Mouse (Mus musculus) forebrain, embryonic 12.5 days (tissue): ENCODE measurements at regions not wholly inside any gene's neighbourhood (a gene's known extent, or its start where the extent isn't known, plus 50 kb on each side); places are given as distances from the start of the nearest gene placed in this dataset.

Experiments
- ATAC-seq: fragments of 200-750 bp; cut with Nextera tagmentation; 2 replicates; pipeline ENCODE4 v1.8.0; 2017; ENCODE audit warnings: moderate TSS enrichment; ENCODE audit not compliant: low FRiP score
- H3K27ac ChIP-seq: fragments of 300-500 bp; sonication (generic); 2 replicates; pipeline ENCODE4 v1.5.1; 2016; ENCODE audit warnings: mild to moderate bottlenecking
- H3K27me3 ChIP-seq: fragments of 300-500 bp; sonication (generic); 2 replicates; pipeline ENCODE4 v1.6.1; 2016; ENCODE audit warnings: mild to moderate bottlenecking
- H3K36me3 ChIP-seq: fragments of 300-500 bp; sonication (generic); replicated peaks from 2 replicates; pipeline ENCODE4 v1.6.1; 2016; ENCODE audit warnings: mild to moderate bottlenecking
- H3K4me1 ChIP-seq: fragments of 300-500 bp; sonication (generic); 2 replicates; pipeline ENCODE4 v1.6.1; 2016
- H3K4me2 ChIP-seq: fragments of 300-500 bp; sonication (generic); 2 replicates; pipeline ENCODE4 v1.6.1; 2016; ENCODE audit warnings: mild to moderate bottlenecking, moderate library complexity
- H3K4me3 ChIP-seq: fragments of 300-500 bp; sonication (generic); replicated peaks from 2 replicates; pipeline ENCODE4 v1.5.1; 2016; ENCODE audit warnings: mild to moderate bottlenecking
- H3K9ac ChIP-seq: fragments of 300-500 bp; sonication (generic); 2 replicates; pipeline ENCODE4 v1.6.1; 2016; ENCODE audit warnings: mild to moderate bottlenecking
- H3K9me3 ChIP-seq: fragments of 300-500 bp; sonication (generic); 2 replicates; pipeline ENCODE4 v1.6.1; 2016
- WGBS: fragments of 180-500 bp; shearing (Covaris S2); methylation state at CpG from one replicate; pipeline ENCODE4 v1.1.7; 2016; 5-methylcytosine and 5-hydroxymethylcytosine counted together

GRCm38 (mm10) chr2:9733243-9733642 lies 147.8 kb upstream of the 4930412O13Rik start:
- no peaks in the 10 kb centered on the region for H3K36me3 ChIP-seq
- no peak overlapping the region for H3K27ac ChIP-seq
- no peaks in the 10 kb centered on the region for H3K9me3 ChIP-seq
- no peak for ATAC-seq
- no peaks in the 10 kb centered on the region for H3K27me3 ChIP-seq
- no peaks in the 10 kb centered on the region for H3K4me1 ChIP-seq
- H3K4me2 ChIP-seq = no peak overlapping the region
- H3K9ac ChIP-seq = no peak overlapping the region
- H3K4me3 ChIP-seq = no peak overlapping the region
- WGBS = 85% methylated on average over 7 of the region's 7 CpGs

GRCm38 (mm10) chr2:9744181-9744580 lies 136.9 kb upstream of the 4930412O13Rik start:
- 93% methylated on average over 3 of the region's 3 CpGs for WGBS
- no peak overlapping the region for H3K9ac ChIP-seq

GRCm38 (mm10) chr2:9749829-9750788 lies 130.9 kb upstream of the 4930412O13Rik start:
- H3K36me3 ChIP-seq = no peaks in the 10 kb centered on the region
- no peak overlapping the region for H3K4me2 ChIP-seq
- ATAC-seq = no peak
- peaks cover 6% of the 10 kb centered on the region for H3K4me1 ChIP-seq
- no peaks in the 10 kb centered on the region for H3K27me3 ChIP-seq
- H3K9me3 ChIP-seq = no peaks in the 10 kb centered on the region
- no peak overlapping the region for H3K9ac ChIP-seq
- H3K27ac ChIP-seq = no peak overlapping the region
- H3K4me3 ChIP-seq = no peak overlapping the region
- 32% methylated on average over 11 of the region's 11 CpGs for WGBS

More at GRCm38 (mm10) chr2:9744181-9744580, 136.9 kb upstream of the 4930412O13Rik start:
- Histone ChIP-seq H3K4me3 (no peak overlapping the region), H3K9me3 (no peaks in the 10 kb centered on the region), H3K4me1 (no peaks in the 10 kb centered on the region), H3K36me3 (no peaks in the 10 kb centered on the region), H3K27ac (no peak overlapping the region), H3K4me2 (no peak overlapping the region), H3K27me3 (no peaks in the 10 kb centered on the region)
- no peak for ATAC-seq

- Histone ChIP-seq H3K9me3 (no peaks in the 10 kb centered on the region), H3K4me2 (no peak overlapping the region)
- WGBS = 86% methylated on average over 7 of the region's 7 CpGs
These were observed 127.4 kb upstream of the 4930412O13Rik start for GRCm38 (mm10) chr2:9753691-9754090.

GRCm38 (mm10) chr2:9754153-9754552 lies 126.9 kb upstream of the 4930412O13Rik start:
- 87% methylated on average over 6 of the region's 6 CpGs for WGBS
- no peak overlapping the region for H3K27ac ChIP-seq
- H3K4me1 ChIP-seq = peaks cover 6% of the 10 kb centered on the region
- no peaks in the 10 kb centered on the region for H3K9me3 ChIP-seq
- ATAC-seq = no peak
- H3K9ac ChIP-seq = no peak overlapping the region
- H3K27me3 ChIP-seq = no peaks in the 10 kb centered on the region
- H3K4me2 ChIP-seq = no peak overlapping the region
- H3K4me3 ChIP-seq = no peak overlapping the region
- no peaks in the 10 kb centered on the region for H3K36me3 ChIP-seq

More at GRCm38 (mm10) chr2:9753691-9754090, 127.4 kb upstream of the 4930412O13Rik start:
- H3K36me3 ChIP-seq = no peaks in the 10 kb centered on the region
- no peak overlapping the region for H3K4me3 ChIP-seq
- H3K27ac ChIP-seq = no peak overlapping the region
- H3K27me3 ChIP-seq = no peaks in the 10 kb centered on the region
- peaks cover 6% of the 10 kb centered on the region for H3K4me1 ChIP-seq
- H3K9ac ChIP-seq = no peak overlapping the region
- ATAC-seq = no peak

GRCm38 (mm10) chr2:9757770-9758420 lies 123.2 kb upstream of the 4930412O13Rik start:
- Histone ChIP-seq H3K4me3 (no peak overlapping the region), H3K4me1 (no peaks in the 10 kb centered on the region), H3K4me2 (no peak overlapping the region), H3K27ac (no peak overlapping the region), H3K9me3 (no peaks in the 10 kb centered on the region), H3K36me3 (no peaks in the 10 kb centered on the region), H3K9ac (no peak overlapping the region), H3K27me3 (no peaks in the 10 kb centered on the region)
- ATAC-seq = no peak
- 74% methylated on average over 5 of the region's 5 CpGs for WGBS

- no peak for ATAC-seq
- no peak overlapping the region for H3K9ac ChIP-seq
- H3K4me2 ChIP-seq = no peak overlapping the region
- no peaks in the 10 kb centered on the region for H3K9me3 ChIP-seq
- no peaks in the 10 kb centered on the region for H3K4me1 ChIP-seq
- H3K4me3 ChIP-seq = no peak overlapping the region
- no peaks in the 10 kb centered on the region for H3K27me3 ChIP-seq
- no peak overlapping the region for H3K27ac ChIP-seq
- 89% methylated on average over 7 of the region's 7 CpGs for WGBS
- no peaks in the 10 kb centered on the region for H3K36me3 ChIP-seq
These were observed 122.1 kb upstream of the 4930412O13Rik start for GRCm38 (mm10) chr2:9758983-9759382.

GRCm38 (mm10) chr2:9759389-9760104 lies 121.5 kb upstream of the 4930412O13Rik start:
- Histone ChIP-seq H3K4me2 (no peak overlapping the region), H3K4me3 (no peak overlapping the region), H3K9ac (no peak overlapping the region), H3K27ac (no peak overlapping the region), H3K9me3 (no peaks in the 10 kb centered on the region), H3K27me3 (no peaks in the 10 kb centered on the region), H3K4me1 (no peaks in the 10 kb centered on the region), H3K36me3 (no peaks in the 10 kb centered on the region)
- ATAC-seq = no peak
- WGBS = 78% methylated on average over 7 of the region's 7 CpGs

GRCm38 (mm10) chr2:9780159-9780558 lies 100.9 kb upstream of the 4930412O13Rik start:
- H3K4me1 ChIP-seq = no peaks in the 10 kb centered on the region
- no peaks in the 10 kb centered on the region for H3K9me3 ChIP-seq
- no peaks in the 10 kb centered on the region for H3K36me3 ChIP-seq
- H3K4me3 ChIP-seq = no peak overlapping the region
- ATAC-seq = no peak
- H3K4me2 ChIP-seq = no peak overlapping the region
- no peak overlapping the region for H3K9ac ChIP-seq
- no peak overlapping the region for H3K27ac ChIP-seq
- H3K27me3 ChIP-seq = no peaks in the 10 kb centered on the region
- WGBS = 65% methylated on average over 2 of the region's 2 CpGs

- no peak overlapping the region for H3K4me2 ChIP-seq
- no peak overlapping the region for H3K4me3 ChIP-seq
- no peak overlapping the region for H3K9ac ChIP-seq
- no peaks in the 10 kb centered on the region for H3K36me3 ChIP-seq
- no peak overlapping the region for H3K27ac ChIP-seq
- no peaks in the 10 kb centered on the region for H3K27me3 ChIP-seq
- no peaks in the 10 kb centered on the region for H3K4me1 ChIP-seq
- H3K9me3 ChIP-seq = no peaks in the 10 kb centered on the region
- WGBS = 85% methylated on average over 3 of the region's 3 CpGs
- ATAC-seq = no peak
These were observed 98.4 kb upstream of the 4930412O13Rik start for GRCm38 (mm10) chr2:9782698-9783097.

GRCm38 (mm10) chr2:9791970-9792369 lies 89.1 kb upstream of the 4930412O13Rik start:
- Histone ChIP-seq H3K9ac (no peak overlapping the region), H3K4me1 (peaks cover 3% of the 10 kb centered on the region; the same call in 1 of the 2 replicates), H3K27me3 (no peaks in the 10 kb centered on the region), H3K36me3 (no peaks in the 10 kb centered on the region), H3K4me2 (no peak overlapping the region), H3K9me3 (no peaks in the 10 kb centered on the region), H3K27ac (no peak overlapping the region), H3K4me3 (no peak overlapping the region)
- ATAC-seq = no peak
- WGBS = 100% methylated on average over 1 of the region's 1 CpGs

- Histone ChIP-seq H3K9me3 (no peaks in the 10 kb centered on the region), H3K4me1 (peaks cover 3% of the 10 kb centered on the region; the same call in 1 of the 2 replicates), H3K9ac (no peak overlapping the region), H3K36me3 (no peaks in the 10 kb centered on the region), H3K4me3 (no peak overlapping the region), H3K4me2 (no peak overlapping the region), H3K27me3 (no peaks in the 10 kb centered on the region), H3K27ac (no peak overlapping the region)
- 85% methylated on average over 1 of the region's 1 CpGs for WGBS
- ATAC-seq = no peak
These were observed 88.7 kb upstream of the 4930412O13Rik start for GRCm38 (mm10) chr2:9792381-9792780.
